Mouse (Mus musculus): Measurements from ENCODE around the gene 1600002K03Rik.

GRCm38 (mm10) chr10:80134421-80134820 is 38.3 kb upstream of the 1600002K03Rik start:
- TF ChIP-seq CTCF (conservative IDR thresholded peaks at IDR 0.05; ENCODE audit: low read length), result no peak
- TF ChIP-seq POU5F1 (IDR thresholded peaks at IDR 0.05; ENCODE audit: borderline replicate concordance, low read length), result no peak
